Mouse (Mus musculus) liver, embryonic 14.5 days (tissue): ENCODE measurements around the gene Gli2. TPM values are rescaled to one million over a fixed set of nuclear protein-coding genes. Genes with fewer than 3 reads are reported as not detected.

Experiments
- ATAC-seq: fragments of 200-750 bp; cut with Nextera tagmentation; 2 replicates; pipeline ENCODE4 v1.8.0; 2017; ENCODE audit warnings: moderate number of reproducible peaks, mild to moderate bottlenecking, moderate library complexity; ENCODE audit not compliant: insufficient read depth
- DNase-seq, 3 experiments: peaks; one replicate each; pipeline ENCODE4 v3.0.0-alpha.2; 2012 to 2013; ENCODE audit warnings: low read depth in 3 of 3, low spot score in 3 of 3
- H3K27ac ChIP-seq: fragments of 300-500 bp; sonication (generic); 2 replicates; pipeline ENCODE4 v1.5.1; 2014; ENCODE audit warnings: moderate library complexity, mild to moderate bottlenecking, control low read depth, inconsistent platforms
- H3K27me3 ChIP-seq: fragments of 300-500 bp; sonication (generic); 2 replicates; pipeline ENCODE4 v1.6.1; 2014; ENCODE audit warnings: mild to moderate bottlenecking, low read length, moderate library complexity; ENCODE audit not compliant: control insufficient read depth, insufficient read depth
- H3K36me3 ChIP-seq: fragments of 300-500 bp; sonication (generic); replicated peaks from 2 replicates; pipeline ENCODE4 v1.6.1; 2014; ENCODE audit warnings: low read depth; ENCODE audit not compliant: control insufficient read depth, insufficient read depth
- H3K4me1 ChIP-seq, 2 experiments: fragments of 200-500 bp in 1 of 2; fragments of 300-500 bp in 1 of 2; sonication (generic) in 1 of 2; replicated peaks; 2 replicates each; pipeline ENCODE4 v1.6.1; 2012 to 2014; ENCODE audit warnings: antibody characterized with exemption in 1 of 2, inconsistent platforms in 1 of 2, low read length in 1 of 2; ENCODE audit not compliant: control insufficient read depth in 2 of 2, insufficient read depth in 2 of 2
- H3K4me2 ChIP-seq: fragments of 300-500 bp; sonication (generic); 2 replicates; pipeline ENCODE4 v1.6.1; 2014; ENCODE audit warnings: low read depth, mild to moderate bottlenecking, control low read depth, moderate library complexity
- H3K4me3 ChIP-seq, 2 experiments: fragments of 200-500 bp in 1 of 2; fragments of 300-500 bp in 1 of 2; sonication (generic) in 1 of 2; 2 replicates each; pipeline ENCODE4 v1.5.1; 2012 to 2014; ENCODE audit warnings: low read depth in 2 of 2, low read length in 2 of 2, mild to moderate bottlenecking in 2 of 2, control low read depth in 1 of 2, inconsistent platforms in 1 of 2, moderate library complexity in 1 of 2; ENCODE audit not compliant: insufficient read depth in 1 of 2
- H3K9ac ChIP-seq: fragments of 300-500 bp; sonication (generic); replicated peaks from 2 replicates; pipeline ENCODE4 v1.6.1; 2014; ENCODE audit warnings: mild to moderate bottlenecking, control low read depth, moderate library complexity
- H3K9me3 ChIP-seq: fragments of 300-500 bp; sonication (generic); 2 replicates; pipeline ENCODE4 v1.6.1; 2016; ENCODE audit warnings: low read length, mixed read lengths; ENCODE audit not compliant: control insufficient read depth
- CTCF ChIP-seq: IDR thresholded peaks from 2 replicates; pipeline ENCODE4 v1.5.1; 2016; ENCODE audit warnings: antibody characterized with exemption, low read depth, control low read depth
- EP300 ChIP-seq: IDR thresholded peaks from 2 replicates; pipeline ENCODE4 v1.6.1; 2016; ENCODE audit warnings: antibody characterized with exemption, low read depth
- WGBS: fragments of 180-500 bp; shearing (Covaris S2); extraction: QIAGEN DNeasy Blood & Tissue Kit; methylation state at CpG from one replicate; pipeline ENCODE4 v1.1.7; 2014; ENCODE audit not compliant: insufficient replicate concordance; 5-methylcytosine and 5-hydroxymethylcytosine counted together
- polyA plus RNA-seq, 2 experiments: library from polyadenylated mRNA; depleted of rRNA in 1 of 2; stranded (reverse) in 1 of 2; unstranded in 1 of 2; fragments of >200 nt; fragmentation: Nextera tagmentation in 1 of 2; extraction: Ambion mirVana in 1 of 2; gene quantifications; 2 replicates each; pipeline versions ENCODE4 v1.2.1 to v1.2.3; 2012 to 2014

The Gli2 gene
- polyA plus RNA-seq, 2 experiments = 0.04 to 0.26 TPM

DNA sequence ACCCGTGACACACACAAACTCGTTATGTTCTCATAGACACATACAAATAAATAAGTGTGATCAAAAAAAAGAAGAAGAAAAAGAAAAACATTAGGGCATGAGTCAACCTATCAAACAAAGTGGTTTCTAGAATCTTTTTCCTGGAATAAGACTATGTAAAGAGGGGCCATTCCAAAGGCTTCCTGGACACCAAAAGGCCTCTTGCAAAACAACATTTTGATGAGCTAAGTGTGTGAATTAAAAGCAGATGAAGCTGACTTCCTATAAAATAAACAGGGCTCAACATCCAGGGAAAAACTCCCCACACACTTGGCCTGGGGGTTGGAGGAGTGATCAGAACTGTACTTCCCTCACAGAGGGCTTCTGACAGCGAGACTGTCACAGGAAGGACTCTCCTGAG is 155.1 kb downstream of the Gli2 start:
- DNase-seq = no peak
- WGBS = 35% methylated on average over 3 of the region's 3 CpGs
- no peaks in the 10 kb centered on the region for H3K4me1 ChIP-seq
- no peaks in the 10 kb centered on the region for H3K27me3 ChIP-seq
- no peaks in the 10 kb centered on the region for H3K36me3 ChIP-seq
- no peak for ATAC-seq
- H3K27ac ChIP-seq = no peak overlapping the region
- H3K4me3 ChIP-seq = no peak overlapping the region
- no peak overlapping the region for H3K4me2 ChIP-seq
- H3K9ac ChIP-seq = no peak overlapping the region
- TF ChIP-seq CTCF = no peak
- TF ChIP-seq EP300 = no peak
- H3K9me3 ChIP-seq = no peaks in the 10 kb centered on the region

- H3K9ac ChIP-seq = no peak overlapping the region
- no peak overlapping the region for H3K4me3 ChIP-seq
- WGBS = 57% methylated on average over 9 of the region's 9 CpGs
- no peak overlapping the region for H3K27ac ChIP-seq
- H3K27me3 ChIP-seq = no peaks in the 10 kb centered on the region
- ATAC-seq = no peak
- TF ChIP-seq EP300 = no peak
- no peak for TF ChIP-seq CTCF
- no peaks in the 10 kb centered on the region for H3K36me3 ChIP-seq
- no peak overlapping the region for H3K4me2 ChIP-seq
- DNase-seq = no peak
- H3K4me1 ChIP-seq = no peaks in the 10 kb centered on the region
- no peaks in the 10 kb centered on the region for H3K9me3 ChIP-seq
Measured at GRCm38 (mm10) chr1:118895026-118895762, 158.2 kb downstream of the Gli2 start.

GRCm38 (mm10) chr1:118891395-118891794 is 162.0 kb downstream of the Gli2 start:
- 60% methylated on average over 5 of the region's 5 CpGs for WGBS
- H3K4me2 ChIP-seq = no peak overlapping the region
- H3K36me3 ChIP-seq = no peaks in the 10 kb centered on the region
- TF ChIP-seq EP300 = no peak
- no peak for TF ChIP-seq CTCF
- no peaks in the 10 kb centered on the region for H3K9me3 ChIP-seq
- DNase-seq (no peak), ATAC-seq (no peak)
- no peak overlapping the region for H3K4me3 ChIP-seq
- no peak overlapping the region for H3K9ac ChIP-seq
- no peaks in the 10 kb centered on the region for H3K27me3 ChIP-seq
- no peaks in the 10 kb centered on the region; a peak in 1 of 4 replicates for H3K4me1 ChIP-seq
- H3K27ac ChIP-seq = no peak overlapping the region

GRCm38 (mm10) chr1:118890125-118890875 is 163.1 kb downstream of the Gli2 start:
- TF ChIP-seq CTCF (no peak), EP300 (no peak)
- no peak overlapping the region for H3K4me3 ChIP-seq
- no peaks in the 10 kb centered on the region; a peak in 1 of 4 replicates for H3K4me1 ChIP-seq
- DNase-seq (no peak), ATAC-seq (no peak)
- H3K9me3 ChIP-seq = no peaks in the 10 kb centered on the region
- H3K4me2 ChIP-seq = no peak overlapping the region
- no peak overlapping the region for H3K27ac ChIP-seq
- no peaks in the 10 kb centered on the region for H3K27me3 ChIP-seq
- H3K36me3 ChIP-seq = no peaks in the 10 kb centered on the region
- 55% methylated on average over 14 of the region's 14 CpGs for WGBS
- no peak overlapping the region for H3K9ac ChIP-seq

DNA sequence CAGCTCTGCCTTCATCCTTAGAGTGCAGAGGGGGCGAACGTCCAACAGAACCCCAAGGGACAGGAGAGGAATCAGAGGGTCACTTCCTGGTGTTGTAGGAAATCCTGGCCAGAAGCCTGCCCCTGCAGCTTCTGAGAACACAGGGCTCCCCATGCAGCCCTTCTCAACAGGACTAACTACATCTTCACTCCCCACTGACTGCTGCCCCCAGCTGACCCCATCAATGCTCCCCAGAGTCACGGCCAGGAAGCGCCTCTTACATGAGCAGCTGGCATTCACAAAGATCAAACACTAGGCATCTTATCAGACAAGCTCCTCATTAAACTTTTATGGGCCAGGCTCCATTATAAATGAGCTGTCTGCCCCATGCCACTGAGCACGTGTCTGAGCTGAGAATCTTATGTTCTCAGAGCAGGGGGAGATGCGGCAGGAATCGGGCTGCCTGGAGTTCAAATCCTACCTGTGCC is 172.6 kb downstream of the Gli2 start:
- H3K4me2 ChIP-seq = no peak overlapping the region
- DNase-seq (no peak), ATAC-seq (no peak)
- H3K9me3 ChIP-seq = no peaks in the 10 kb centered on the region
- H3K36me3 ChIP-seq = no peaks in the 10 kb centered on the region
- no peak overlapping the region for H3K27ac ChIP-seq
- WGBS = 51% methylated on average over 7 of the region's 7 CpGs
- H3K4me1 ChIP-seq = peaks cover 0 to 3% of the 10 kb centered on the region in 2 experiments; a peak in 1 of 4 replicates
- H3K4me3 ChIP-seq = no peak overlapping the region
- no peak for TF ChIP-seq CTCF
- TF ChIP-seq EP300 = no peak
- H3K9ac ChIP-seq = no peak overlapping the region
- H3K27me3 ChIP-seq = no peaks in the 10 kb centered on the region
